Mouse (Mus musculus) thymus, adult 2 months (tissue): ENCODE measurements around the gene Hs6st2.

Experiments used
- CTCF ChIP-seq: fragments of 200-500 bp; IDR thresholded peaks from 2 replicates; pipeline ENCODE4 v1.5.1; 2012; ENCODE audit warnings: mild to moderate bottlenecking, control low read depth, low read length, moderate library complexity, borderline replicate concordance; ENCODE audit not compliant: control insufficient read depth, poor library complexity, insufficient read depth; ENCODE audit errors: extremely low read depth
- POLR2A ChIP-seq: fragments of 200-500 bp; IDR thresholded peaks from 2 replicates; pipeline ENCODE4 v1.6.1; 2012; ENCODE audit warnings: mild to moderate bottlenecking, low read length, control low read depth, moderate library complexity; ENCODE audit not compliant: control insufficient read depth, poor library complexity, insufficient read depth; ENCODE audit errors: extremely low read depth

DNA sequence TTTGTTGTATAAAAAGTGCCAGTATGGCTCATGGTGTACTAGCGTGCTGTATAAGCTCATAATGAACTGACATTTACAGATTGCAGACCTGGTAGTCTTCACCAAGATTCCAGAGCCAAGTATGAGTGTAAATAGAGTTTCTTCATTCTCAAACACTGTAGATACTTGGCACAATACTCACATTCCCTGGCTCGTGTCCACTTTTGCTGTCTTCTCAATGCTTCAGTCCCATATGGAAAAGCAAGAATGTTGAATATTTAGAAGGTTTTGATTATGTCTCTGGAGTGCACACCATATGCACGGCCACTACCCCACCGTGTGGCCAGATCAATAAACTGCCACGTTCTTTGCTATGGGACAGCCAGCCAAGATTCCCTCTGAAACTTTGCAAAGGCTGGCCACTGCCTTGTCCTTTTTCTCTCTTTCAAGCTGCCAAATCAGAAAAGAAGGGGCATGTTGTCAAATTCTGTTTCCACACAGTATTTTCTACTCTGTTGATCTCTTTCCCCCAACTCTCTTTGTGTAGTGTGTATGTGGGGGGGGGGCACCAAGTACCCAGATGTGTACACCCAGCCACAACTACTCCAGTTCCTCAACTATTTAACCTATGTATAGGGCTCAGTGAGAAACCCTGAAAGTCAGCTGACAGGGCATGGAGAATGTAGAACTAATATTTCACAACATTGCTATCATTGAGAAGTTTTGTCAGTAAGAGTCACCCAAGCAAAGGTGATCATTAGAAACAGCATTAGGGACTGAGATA, 309.0 kb downstream of the Hs6st2 start:
- TF ChIP-seq POLR2A (no peak), CTCF (no peak)
